Mouse (Mus musculus) cerebral cortex, adult 2 months (tissue): ENCODE results near the gene Gemin2.

ENCODE experiments used
- WGBS: fragments of 180-500 bp; shearing (Covaris S2); methylation state at CpG from one replicate; pipeline ENCODE4 v1.1.7; 2018; 5-methylcytosine and 5-hydroxymethylcytosine counted together

Gene Gemin2

DNA sequence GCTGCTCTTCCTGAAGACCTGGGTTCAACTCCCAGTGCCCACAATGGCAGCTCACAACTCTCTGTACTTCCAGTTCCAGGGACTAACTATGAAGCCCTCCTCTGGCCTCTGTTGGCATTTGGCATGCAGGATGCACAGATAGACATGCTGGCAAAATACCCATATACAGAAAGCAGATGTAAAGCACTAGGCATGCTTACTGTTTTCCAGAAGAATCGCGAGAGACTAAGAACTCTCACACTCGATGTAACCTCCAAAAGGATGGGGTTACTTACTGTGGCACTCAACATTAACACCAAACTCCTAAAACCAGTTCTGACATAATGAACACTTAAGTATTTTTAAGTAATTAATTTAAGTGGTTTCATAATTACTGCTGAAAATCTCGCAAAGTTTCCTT lies 47.1 kb downstream of the Gemin2 start:
- 15% methylated on average over 4 of the region's 4 CpGs for WGBS

DNA sequence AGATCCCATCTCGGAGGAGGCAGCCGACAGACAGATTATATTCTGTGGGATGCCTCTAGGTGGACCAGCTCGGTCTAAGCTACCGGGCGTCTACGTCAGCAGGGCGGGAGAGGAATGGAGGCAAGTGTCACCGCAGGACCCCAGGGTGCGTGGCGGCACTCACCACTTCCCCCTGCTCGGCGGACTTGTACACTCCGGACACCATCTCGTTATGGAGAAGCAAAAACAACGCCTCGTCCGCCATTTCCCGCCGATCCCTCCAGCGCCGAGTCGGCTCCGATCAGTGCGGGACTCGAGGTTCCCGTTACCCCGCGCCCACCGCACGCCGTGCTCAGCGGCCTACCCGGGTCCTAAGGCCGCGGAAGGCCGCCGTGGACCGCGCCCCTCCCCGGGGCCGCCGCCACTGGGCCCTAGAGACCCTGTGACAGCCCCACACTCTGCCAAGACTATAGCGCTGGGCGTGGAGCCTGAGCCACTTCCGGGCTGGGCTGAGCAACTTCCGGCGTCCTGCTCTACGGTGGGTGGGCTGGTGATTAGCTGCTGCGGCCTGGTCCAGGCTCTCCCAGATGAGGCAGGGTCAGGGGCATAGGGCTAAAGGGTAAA lies 47.9 kb downstream of the Gemin2 start, which contains the start of gene Trappc6b:
Trappc6b (minus strand) TSS at position 480 of the 603 bp plus-strand sequence.
- WGBS, result under 1% methylated on average over 49 of the region's 49 CpGs

DNA sequence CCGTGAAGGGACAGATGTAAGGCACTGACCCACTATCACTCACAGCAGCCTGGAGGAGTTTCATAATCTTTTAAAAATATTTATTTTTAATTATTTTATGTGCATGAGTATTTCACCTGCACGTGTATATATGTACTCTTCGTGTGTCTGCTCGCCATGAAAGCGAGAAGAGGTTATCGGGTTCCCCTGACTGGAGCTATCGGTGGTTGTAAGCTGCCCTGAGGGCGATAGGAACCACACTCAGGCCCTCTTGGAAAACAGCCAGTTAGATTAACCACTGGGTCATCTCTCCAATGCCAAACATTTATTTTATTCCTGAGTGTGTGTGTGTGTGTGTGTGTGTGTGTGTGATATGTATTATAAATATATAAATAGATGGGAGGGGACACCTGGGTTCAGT lies 51.6 kb downstream of the Gemin2 start:
- WGBS, result 81% methylated on average over 8 of the region's 8 CpGs

DNA sequence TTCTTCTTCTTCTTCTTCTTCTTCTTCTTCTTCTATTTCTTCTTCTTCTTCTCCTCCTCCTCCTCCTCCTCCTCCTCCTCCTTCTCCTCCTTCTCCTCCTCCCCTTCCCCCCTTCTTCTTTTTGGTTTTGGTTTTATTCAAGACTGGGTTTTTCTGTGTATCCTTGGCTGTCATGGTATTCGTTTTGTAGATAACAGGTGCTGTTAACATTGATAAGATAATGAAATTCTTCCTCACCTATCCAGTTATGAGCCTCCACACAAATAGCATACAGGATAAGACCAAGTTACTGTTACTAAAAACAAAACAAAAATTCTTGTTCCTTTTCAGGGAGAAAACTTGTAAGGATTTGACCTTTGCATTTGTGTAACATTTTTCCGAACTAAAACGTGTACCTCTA lies 52.6 kb downstream of the Gemin2 start:
- 60% methylated on average over 3 of the region's 3 CpGs for WGBS

DNA sequence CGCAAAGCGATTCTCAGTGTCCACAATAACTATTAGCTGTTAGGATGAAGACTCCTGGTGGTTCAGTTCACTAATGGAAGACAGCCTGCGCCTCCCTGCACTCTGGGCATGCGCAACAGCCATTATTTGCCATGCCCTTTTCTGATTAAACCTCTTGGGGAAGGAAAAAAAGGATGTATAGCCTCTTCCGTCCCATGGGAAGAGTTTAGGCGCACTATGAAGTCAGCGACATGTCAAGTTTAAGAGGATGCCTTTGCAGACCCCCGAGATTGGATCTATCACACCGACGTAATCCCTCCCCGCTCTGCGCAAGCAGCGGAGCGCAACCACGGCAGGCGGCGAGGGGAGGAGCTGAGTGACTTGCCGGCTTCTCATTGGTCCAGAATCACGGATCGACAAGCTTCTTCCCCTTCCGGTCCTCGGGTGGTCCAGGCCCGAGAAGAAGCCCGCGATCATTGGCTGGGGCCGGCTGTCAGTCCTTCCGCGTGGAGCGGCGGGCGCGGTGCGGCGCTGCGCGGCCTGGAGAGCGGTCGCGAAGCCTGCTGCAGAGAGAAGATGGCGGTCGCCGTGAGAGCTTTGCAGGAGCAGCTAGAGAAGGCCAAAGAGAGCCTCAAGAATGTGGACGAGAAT lies 53.4 kb downstream of the Gemin2 start, which contains the start of gene Pnn:
Pnn (plus strand) TSS at position 437 of the 630 bp plus-strand sequence.
- under 1% methylated on average over 43 of the region's 43 CpGs for WGBS

DNA sequence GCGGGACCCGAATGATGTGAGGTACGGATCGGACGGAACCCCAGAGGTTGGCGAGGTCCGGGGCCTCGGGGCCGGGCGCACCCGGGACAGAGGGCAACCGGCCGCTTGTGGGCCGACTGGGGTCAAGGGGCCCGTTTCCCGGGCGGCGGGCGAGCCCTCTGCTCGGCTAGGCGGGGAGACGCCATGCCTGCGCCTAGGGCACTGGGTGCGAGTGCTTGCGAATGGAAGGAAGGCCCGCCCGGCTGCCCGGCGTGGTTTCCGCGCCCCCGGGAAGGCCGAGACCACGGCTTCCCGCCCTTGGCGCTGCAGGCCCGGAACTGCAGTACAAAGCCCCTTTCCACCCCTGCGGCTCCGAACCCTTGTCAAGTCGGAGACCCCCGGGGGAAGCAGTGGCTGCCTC lies 53.9 kb downstream of the Gemin2 start:
- under 1% methylated on average over 41 of the region's 41 CpGs for WGBS

DNA sequence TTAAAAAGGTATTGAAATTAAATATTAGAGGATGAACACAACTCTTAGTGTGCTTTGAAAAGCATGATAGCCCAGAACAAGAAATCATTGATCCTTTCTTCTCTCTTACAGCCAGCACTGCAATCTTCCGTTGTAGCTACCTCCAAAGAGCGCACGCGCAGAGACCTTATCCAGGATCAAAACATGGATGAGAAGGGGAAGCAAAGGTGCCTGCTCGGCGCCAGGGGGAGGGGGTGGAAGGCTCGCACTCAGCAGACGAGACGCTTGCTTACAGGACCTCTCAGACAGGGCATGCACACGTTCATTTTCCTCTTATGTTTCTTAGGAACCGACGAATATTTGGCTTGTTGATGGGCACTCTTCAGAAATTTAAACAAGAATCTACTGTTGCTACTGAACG lies 55.6 kb downstream of the Gemin2 start:
- WGBS, result 90% methylated on average over 13 of the region's 13 CpGs

DNA sequence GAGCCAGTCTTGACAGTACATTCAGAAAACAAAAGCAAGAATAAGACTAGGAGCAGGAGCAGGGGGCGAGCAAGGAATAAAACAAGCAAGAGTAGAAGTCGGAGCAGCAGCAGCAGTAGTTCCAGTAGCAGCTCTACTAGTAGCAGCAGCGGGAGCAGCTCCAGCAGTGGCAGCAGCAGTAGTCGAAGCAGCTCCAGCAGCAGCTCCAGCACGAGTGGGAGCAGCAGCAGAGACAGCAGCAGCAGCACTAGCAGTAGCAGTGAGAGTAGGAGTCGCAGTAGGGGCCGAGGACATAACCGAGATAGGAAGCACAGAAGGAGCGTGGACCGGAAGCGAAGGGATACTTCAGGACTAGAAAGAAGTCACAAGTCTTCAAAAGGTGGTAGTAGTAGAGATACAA lies 59.1 kb downstream of the Gemin2 start:
- 60% methylated on average over 11 of the region's 11 CpGs for WGBS

DNA sequence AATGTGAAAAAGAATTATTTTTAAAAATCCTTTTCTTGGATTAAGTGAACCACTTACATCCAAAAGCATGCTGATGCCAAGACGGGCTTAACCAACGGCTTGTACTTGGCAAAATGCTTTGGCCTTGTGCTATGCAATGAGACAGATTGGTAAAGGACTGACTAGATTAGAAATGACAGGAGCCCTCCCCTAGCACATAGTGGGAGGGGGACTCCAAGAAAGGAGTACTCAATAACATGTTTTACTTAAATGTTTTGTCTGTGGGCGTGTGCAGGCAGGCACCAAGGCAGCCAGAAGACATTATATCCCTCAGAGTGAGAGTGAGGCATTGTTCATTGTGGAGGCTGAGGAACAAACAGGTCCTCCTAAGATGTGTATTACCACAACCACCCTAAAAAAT lies 60.9 kb downstream of the Gemin2 start:
- 44% methylated on average over 3 of the region's 3 CpGs for WGBS

DNA sequence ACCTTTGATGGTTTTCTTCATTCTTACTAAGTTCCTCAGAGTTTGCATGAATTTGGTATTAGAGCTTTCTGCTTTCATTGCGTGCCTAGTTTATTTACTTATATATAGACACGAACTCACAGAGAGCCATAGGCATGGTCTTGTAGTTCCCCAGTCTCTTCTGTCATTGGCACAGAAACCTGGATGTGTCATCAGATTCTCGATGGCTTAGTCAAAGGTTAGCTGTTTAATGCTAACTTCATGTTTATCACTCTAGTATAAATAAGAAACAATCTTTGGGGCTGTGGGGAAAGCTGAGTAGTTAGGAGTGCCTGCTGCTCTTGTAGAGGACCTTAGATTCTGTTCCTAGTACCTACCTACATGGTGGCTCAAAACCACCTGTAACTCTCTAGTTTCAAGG lies 63.8 kb downstream of the Gemin2 start:
- WGBS, result 86% methylated on average over 3 of the region's 3 CpGs

DNA sequence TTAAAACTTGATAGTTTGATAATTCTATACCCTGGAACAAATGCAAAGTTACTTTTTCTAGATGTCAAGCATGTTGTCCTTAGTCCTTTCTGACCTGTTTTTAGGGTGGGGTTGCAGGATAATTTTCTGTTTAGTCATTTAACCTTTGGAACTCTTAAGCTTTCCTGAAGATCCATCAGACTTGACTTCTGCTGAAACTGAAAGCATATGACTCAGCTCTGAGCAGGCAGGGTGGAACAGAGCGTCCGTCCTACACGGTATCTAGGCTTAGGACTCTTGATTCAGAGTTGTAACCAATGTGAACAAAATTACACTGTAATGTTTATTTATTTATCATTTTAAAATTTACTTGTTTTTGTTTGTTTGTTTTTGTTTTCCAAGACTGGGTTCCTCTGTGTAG lies 64.7 kb downstream of the Gemin2 start:
- 77% methylated on average over 3 of the region's 3 CpGs for WGBS
